Mouse (Mus musculus): Measurements from ENCODE around the gene Qser1.
"Not testable (repeated sequence)": the region's sequence is repeated elsewhere in the genome, so short reads cannot be mapped to it uniquely, and the experiment has no call there.

Qser1 gene

GRCm38 (mm10) chr2:104816371-104816827 is at the start of gene Qser1:
Qser1 (minus strand) TSS chr2:104816760.
- DNase-seq: no peak

GRCm38 (mm10) chr2:104864176-104864860 is 47.8 kb upstream of the Qser1 start:
- DNase-seq: peak; percentile 64

GRCm38 (mm10) chr2:104860426-104860825 is 43.9 kb upstream of the Qser1 start:
- DNase-seq: peak; percentile 28

GRCm38 (mm10) chr2:104859060-104859459 is 42.5 kb upstream of the Qser1 start:
- DNase-seq: no peak

GRCm38 (mm10) chr2:104858083-104858482 is 41.5 kb upstream of the Qser1 start:
- not testable (repeated sequence) for DNase-seq

GRCm38 (mm10) chr2:104856218-104856617 is 39.7 kb upstream of the Qser1 start:
- DNase-seq: no peak

GRCm38 (mm10) chr2:104855732-104856131 is 39.2 kb upstream of the Qser1 start:
- DNase-seq: no peak

GRCm38 (mm10) chr2:104854836-104855235 is 38.3 kb upstream of the Qser1 start:
- no peak for DNase-seq

GRCm38 (mm10) chr2:104852546-104852945 is 36.0 kb upstream of the Qser1 start:
- no peak for DNase-seq

- DNase-seq: no peak
These were observed 35.1 kb upstream of the Qser1 start for GRCm38 (mm10) chr2:104851686-104852085.

GRCm38 (mm10) chr2:104849991-104850359 is 33.4 kb upstream of the Qser1 start:
- DNase-seq: no peak

GRCm38 (mm10) chr2:104849276-104849990 is 32.9 kb upstream of the Qser1 start, which contains the start of gene Prrg4:
Prrg4 (minus strand) TSS chr2:104849876.
- peak; percentile 85 for DNase-seq

- peak; percentile 11 for DNase-seq
These were observed 31.9 kb upstream of the Qser1 start for GRCm38 (mm10) chr2:104848235-104849161.

- peak; percentile 34 for DNase-seq
These were observed 31.1 kb upstream of the Qser1 start for GRCm38 (mm10) chr2:104847645-104848044.

GRCm38 (mm10) chr2:104846638-104847414 is 30.3 kb upstream of the Qser1 start:
- DNase-seq: no peak

GRCm38 (mm10) chr2:104842559-104842958 is 26.0 kb upstream of the Qser1 start:
- no peak for DNase-seq

GRCm38 (mm10) chr2:104841736-104842135 is 25.2 kb upstream of the Qser1 start:
- no peak for DNase-seq

GRCm38 (mm10) chr2:104840974-104841373 is 24.4 kb upstream of the Qser1 start:
- DNase-seq: no peak

GRCm38 (mm10) chr2:104832486-104832885 is 15.9 kb upstream of the Qser1 start:
- DNase-seq: no peak

GRCm38 (mm10) chr2:104826191-104826590 is 9.6 kb upstream of the Qser1 start:
- DNase-seq: no peak

GRCm38 (mm10) chr2:104818763-104819162 is 2.2 kb upstream of the Qser1 start:
- not testable (repeated sequence) for DNase-seq
